Mouse (Mus musculus): ENCODE measurements around the gene Nedd9.
A peak's percentile ranks its signal among the peaks of the same experiment; 100 is the strongest.

Gene Nedd9

DNA sequence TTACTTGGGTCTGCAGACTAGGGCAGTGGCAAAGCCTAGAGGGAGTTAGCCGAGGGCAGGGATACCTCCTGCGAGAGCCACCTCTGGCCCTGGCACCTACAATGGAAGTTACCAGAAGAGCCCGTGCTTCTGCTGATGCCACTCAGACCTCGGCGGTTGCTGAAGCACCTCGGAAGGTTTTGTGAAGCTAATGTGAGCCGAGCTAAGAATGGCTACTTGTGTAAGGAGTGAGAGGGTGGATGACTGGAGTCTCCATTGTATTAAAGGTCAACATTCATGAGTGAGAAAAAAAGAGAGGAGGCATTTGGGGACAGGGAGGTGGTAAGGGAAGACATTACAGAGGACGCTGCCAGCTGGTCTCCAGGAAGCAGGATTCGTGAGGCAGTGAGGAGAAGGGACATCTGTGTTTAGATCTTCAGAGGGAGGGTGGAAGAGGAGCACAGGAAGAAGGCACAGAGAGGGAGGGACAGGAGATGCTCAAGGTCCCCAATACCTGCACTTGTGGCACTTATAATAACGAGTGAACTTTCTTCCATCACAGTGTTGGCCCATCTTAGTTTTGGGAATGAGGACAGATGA is 78.7 kb downstream of the Nedd9 start:
- DNase-seq, result no peak

- no peak for DNase-seq
These were observed 82.2 kb downstream of the Nedd9 start for GRCm38 (mm10) chr13:41405009-41405408.

DNA sequence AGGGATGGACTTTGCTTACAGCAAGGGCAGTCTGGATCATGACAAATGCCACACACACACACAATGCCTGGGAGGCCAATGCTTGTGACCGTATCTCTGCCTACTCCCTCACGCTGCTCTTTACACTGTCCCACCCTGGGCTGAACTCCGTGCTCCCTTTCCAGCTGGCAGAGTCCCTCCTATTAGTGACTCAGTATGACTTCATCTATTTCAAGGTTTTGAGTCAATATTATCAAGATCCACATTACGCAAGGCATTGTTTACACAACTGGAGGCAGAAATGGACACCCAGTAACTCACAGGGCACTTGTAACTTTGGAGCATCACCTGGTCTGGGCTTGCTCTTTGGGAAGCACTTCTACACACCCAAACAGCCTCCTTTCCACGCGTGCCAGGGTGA is 83.3 kb downstream of the Nedd9 start:
- DNase-seq, result no peak

DNA sequence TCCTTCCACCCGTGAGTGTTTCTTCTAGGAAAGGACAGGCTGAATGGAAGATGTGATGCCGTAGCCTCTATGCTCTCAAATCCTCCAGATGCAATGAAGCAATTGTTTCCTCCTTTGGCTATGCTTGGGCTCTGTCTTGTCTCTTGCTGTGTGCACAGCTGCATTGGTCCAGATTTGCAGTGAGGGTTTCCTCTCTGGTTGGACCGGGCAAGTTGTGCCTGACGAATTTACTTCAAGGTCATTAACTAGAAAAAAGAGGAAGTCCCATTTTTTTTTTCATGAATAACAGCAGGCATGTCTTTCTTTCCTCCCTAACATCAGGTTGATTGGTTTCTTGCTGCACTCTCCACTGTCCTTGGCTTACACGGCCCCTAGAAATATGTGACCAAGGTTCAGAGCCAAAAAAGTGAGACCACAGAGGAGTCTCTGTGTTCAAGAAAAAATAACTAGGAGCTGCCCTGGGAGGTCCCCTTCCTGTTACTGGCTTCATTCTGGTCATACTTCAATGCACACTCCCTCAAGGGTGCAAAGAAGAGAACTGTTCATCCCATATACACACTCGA is 84.6 kb downstream of the Nedd9 start:
- DNase-seq, result no peak

- no peak for DNase-seq
These were observed 85.4 kb downstream of the Nedd9 start for GRCm38 (mm10) chr13:41401775-41402174.

- DNase-seq, result no peak
These were observed 86.9 kb downstream of the Nedd9 start for GRCm38 (mm10) chr13:41400289-41400688.

DNA sequence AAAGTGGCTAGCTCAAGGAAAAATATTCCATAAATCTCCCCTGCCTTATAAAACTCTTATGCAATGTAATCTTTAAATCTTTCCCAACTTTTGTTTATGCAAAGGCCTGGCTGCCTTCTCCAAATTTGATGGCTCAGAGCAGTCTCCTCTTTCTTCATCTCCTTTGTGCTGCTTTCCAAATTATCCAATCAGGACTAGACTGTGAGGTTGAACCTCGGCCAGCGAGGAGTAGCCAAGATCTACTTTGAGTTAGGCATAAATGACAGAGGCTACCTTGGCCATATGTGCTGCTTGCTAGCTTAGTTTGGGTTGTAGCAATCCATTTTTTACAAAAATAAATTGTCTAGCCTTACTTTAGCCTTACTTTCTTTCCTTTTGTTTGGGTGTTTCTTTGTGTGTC is 95.0 kb downstream of the Nedd9 start:
- no peak for DNase-seq

- no peak for DNase-seq
These were observed 96.5 kb downstream of the Nedd9 start for GRCm38 (mm10) chr13:41390698-41391097.

GRCm38 (mm10) chr13:41386581-41386980 is 100.6 kb downstream of the Nedd9 start:
- no peak for DNase-seq

DNA sequence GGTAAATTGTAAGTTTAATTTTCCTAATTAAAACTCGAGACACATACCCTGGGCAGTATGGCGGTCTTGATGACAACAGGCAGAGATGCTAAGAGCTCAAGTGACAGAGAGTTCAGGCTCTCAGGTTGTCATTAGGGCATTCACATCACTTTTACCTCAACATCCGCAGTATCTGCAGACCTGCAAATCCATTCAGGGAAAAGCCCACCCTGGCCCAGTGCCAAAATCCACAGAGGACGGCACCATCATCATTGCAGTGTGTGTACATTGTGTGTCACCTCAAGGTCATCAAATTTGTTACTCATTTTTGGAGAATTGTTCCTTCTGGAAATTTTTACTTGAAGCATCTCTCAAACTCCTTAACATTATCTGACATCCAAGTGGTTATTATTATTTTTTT is 102.3 kb downstream of the Nedd9 start:
- no peak for DNase-seq

GRCm38 (mm10) chr13:41382635-41383034 is 104.5 kb downstream of the Nedd9 start:
- no peak for DNase-seq

GRCm38 (mm10) chr13:41381806-41382546 is 105.2 kb downstream of the Nedd9 start:
- DNase-seq, result peak; percentile 33

DNA sequence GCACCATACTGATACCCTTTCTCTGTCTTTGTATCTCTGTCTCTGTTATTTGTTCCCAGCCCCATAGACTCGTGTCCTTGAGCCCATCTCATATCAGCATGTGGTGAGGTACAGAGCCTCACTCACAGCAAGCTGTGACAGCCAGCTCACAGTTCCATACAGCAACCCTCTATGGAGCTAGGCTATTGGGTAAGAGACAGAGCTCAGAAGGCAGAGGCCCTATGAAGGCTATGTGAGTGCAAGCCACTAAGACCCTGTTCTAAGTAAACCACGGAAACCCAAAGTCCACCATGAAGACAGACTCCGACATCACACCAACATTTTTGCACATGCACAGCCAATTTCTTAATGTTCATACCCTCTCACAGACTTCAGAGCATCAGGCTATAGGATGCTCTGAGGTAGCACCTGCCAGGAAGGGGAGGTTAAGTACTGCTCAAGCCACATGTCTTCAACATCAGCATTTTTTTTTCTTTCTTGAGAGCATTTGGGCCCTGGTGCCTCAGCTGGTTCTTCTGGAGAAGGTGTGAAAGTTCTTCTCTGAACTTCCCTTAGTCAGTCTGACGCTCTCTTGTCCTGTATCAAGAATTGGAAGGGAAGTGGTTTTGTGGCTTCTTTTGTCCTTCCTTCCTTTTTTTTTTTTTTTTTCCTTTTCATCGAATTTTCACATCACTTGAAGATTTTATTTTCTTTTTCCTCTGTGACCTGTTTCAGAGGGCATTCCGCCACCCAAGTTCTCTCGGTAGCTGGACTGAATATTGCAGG is 105.9 kb downstream of the Nedd9 start:
- peak; percentile 37 for DNase-seq

DNA sequence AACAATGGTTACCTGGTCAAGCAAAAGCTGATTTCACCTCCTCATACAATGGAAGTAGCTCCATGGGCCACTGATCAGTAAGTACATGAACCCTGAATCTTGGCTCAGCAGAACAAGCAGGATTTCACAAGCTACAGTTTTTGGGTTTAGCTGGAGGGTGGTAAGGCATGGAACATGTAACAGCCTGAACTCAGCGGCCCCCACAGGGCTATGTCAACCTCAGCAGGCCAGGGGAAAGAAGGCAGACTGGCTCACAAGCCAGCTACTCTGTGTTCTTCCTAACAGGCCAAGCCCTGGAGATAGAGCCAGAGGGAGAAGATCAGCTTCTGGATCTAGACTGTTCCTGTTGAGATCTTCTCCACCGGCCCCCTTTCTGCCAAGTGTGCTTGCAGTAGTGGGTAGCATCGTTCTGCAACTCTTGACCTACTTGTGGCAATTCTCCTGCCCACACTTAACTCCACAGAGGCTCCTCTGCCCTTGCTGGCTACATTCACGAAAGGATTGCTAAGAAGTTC is 107.2 kb downstream of the Nedd9 start:
- DNase-seq, result no peak

GRCm38 (mm10) chr13:41378462-41378861 is 108.7 kb downstream of the Nedd9 start:
- no peak for DNase-seq

- no peak for DNase-seq
These were observed 109.3 kb downstream of the Nedd9 start for GRCm38 (mm10) chr13:41377856-41378255.

- no peak for DNase-seq
These were observed 110.1 kb downstream of the Nedd9 start for GRCm38 (mm10) chr13:41377011-41377431.

DNA sequence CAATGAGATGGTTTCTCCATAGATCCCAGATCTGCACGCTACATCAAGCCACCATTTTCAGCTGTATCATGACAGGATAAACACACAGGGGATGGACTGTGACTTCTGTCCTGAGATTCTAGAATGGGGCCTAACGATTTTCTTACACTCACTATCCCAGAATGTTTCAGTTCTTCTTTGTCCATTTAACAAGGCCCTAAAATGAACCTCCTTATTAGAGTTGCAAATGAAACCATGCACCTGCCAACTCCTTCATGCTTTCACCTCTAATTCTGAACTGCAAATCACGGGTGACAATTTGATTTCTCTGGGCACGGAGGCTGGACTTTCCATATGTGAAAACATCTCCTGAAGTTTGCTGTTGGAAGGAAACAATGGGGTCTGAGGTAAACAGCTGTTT is 111.1 kb downstream of the Nedd9 start:
- DNase-seq, result no peak

- DNase-seq, result no peak
These were observed 111.5 kb downstream of the Nedd9 start for GRCm38 (mm10) chr13:41375696-41376095.

DNA sequence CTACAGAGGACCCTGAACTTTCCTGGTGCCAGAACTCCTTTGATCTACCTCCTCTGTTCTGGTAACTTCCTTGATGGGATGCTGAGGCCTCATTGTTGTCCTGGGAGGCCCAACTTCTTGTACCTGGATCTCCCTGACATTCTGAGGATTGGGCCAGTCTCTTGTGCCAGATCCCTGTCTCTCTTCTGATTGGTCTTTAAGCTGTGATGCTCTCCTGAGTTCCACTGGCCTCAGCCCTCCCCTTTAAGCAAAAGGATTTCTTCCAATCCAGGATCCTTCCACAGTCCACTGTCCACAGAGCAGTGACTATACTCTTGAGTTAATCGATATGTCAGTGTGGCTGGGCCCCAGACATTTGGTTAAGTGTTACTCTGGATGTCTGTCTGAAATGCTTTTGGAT is 112.3 kb downstream of the Nedd9 start:
- no peak for DNase-seq

- peak; percentile 72 for DNase-seq
These were observed 114.4 kb downstream of the Nedd9 start for GRCm38 (mm10) chr13:41372555-41373460.

DNA sequence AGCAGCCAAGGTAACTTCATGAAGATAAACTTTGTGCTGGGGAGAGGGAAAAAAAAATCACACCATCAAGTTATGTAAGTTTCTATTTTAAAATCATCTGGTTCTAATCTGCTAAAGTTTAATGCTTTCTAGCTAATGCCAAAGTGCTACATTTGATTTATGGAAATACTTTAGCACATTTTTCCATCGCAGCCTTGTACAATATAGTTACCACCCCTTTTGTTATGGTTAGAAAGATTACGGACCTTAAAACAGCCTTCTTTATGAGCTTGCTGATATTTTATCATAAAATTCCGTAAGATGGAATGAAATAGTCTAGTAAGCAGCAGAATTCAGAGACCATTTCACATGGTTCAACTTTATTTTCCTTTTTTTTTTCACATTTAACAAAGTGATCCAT is 115.6 kb downstream of the Nedd9 start:
- no peak for DNase-seq
